Mouse (Mus musculus): ENCODE measurements around the gene Bcl2. TPM values are rescaled to one million over a fixed set of nuclear protein-coding genes. Genes with fewer than 3 reads are reported as not detected.

The Bcl2 gene
- polyA plus RNA-seq, 1 experiment from 2014 or later: 10.4 TPM

GRCm38 (mm10) chr1:106716141-106716540 lies 2.1 kb upstream of the Bcl2 start:
- no peaks in the 10 kb centered on the region for H3K27me3 ChIP-seq (ENCODE audit: control insufficient read depth, insufficient read depth, low read length)
- H3K4me1 ChIP-seq (ENCODE audit: control insufficient read depth, insufficient read depth, low read length): peaks cover 12% of the 10 kb centered on the region
- H3K9me3 ChIP-seq (replicated peaks; ENCODE audit: control insufficient read depth, low read length): no peaks in the 10 kb centered on the region
- no peaks in the 10 kb centered on the region for H3K36me3 ChIP-seq (ENCODE audit: control insufficient read depth, insufficient read depth)
- H3K9ac ChIP-seq (ENCODE audit: low read length): no peak overlapping the region
- no peak overlapping the region for H3K4me2 ChIP-seq (ENCODE audit: low read depth, low read length)
- H3K27ac ChIP-seq (ENCODE audit: low read length): no peak overlapping the region
- WGBS: 90% methylated on average over 3 of the region's 3 CpGs
- ATAC-seq (replicated peaks; ENCODE audit: extremely low read depth, insufficient read depth, low FRiP score): no peak
- no peak overlapping the region for H3K4me3 ChIP-seq (ENCODE audit: low read length)

GRCm38 (mm10) chr1:106715111-106716083 lies 1.3 kb upstream of the Bcl2 start:
- Histone ChIP-seq H3K4me3 (ENCODE audit: low read length) (no peak overlapping the region), H3K4me1 (ENCODE audit: control insufficient read depth, insufficient read depth, low read length) (peaks cover 12% of the 10 kb centered on the region), H3K36me3 (ENCODE audit: control insufficient read depth, insufficient read depth) (no peaks in the 10 kb centered on the region), H3K27me3 (ENCODE audit: control insufficient read depth, insufficient read depth, low read length) (no peaks in the 10 kb centered on the region), H3K27ac (ENCODE audit: low read length) (no peak overlapping the region), H3K9me3 (replicated peaks; ENCODE audit: control insufficient read depth, low read length) (no peaks in the 10 kb centered on the region), H3K9ac (ENCODE audit: low read length) (no peak overlapping the region; the same call in 1 of the 2 replicates), H3K4me2 (ENCODE audit: low read depth, low read length) (peak overlapping the region; percentile 97; the same call in 1 of the 2 replicates)
- no peak for ATAC-seq (replicated peaks; ENCODE audit: extremely low read depth, insufficient read depth, low FRiP score)
- 88% methylated on average over 13 of the region's 13 CpGs for WGBS

- peak; percentile 14; the same call in 1 of the 2 replicates for ATAC-seq (replicated peaks; ENCODE audit: extremely low read depth, insufficient read depth, low FRiP score)
- peak overlapping the region; percentile 93 for H3K27ac ChIP-seq (ENCODE audit: low read length)
- H3K27me3 ChIP-seq (ENCODE audit: control insufficient read depth, insufficient read depth, low read length): no peaks in the 10 kb centered on the region
- H3K4me1 ChIP-seq (ENCODE audit: control insufficient read depth, insufficient read depth, low read length): peaks cover 17% of the 10 kb centered on the region
- WGBS: 3% methylated on average over 21 of the region's 21 CpGs
- no peaks in the 10 kb centered on the region for H3K36me3 ChIP-seq (ENCODE audit: control insufficient read depth, insufficient read depth)
- H3K9ac ChIP-seq (ENCODE audit: low read length): peak overlapping the region; percentile 86
- peak overlapping the region; percentile 90 for H3K4me3 ChIP-seq (ENCODE audit: low read length)
- H3K9me3 ChIP-seq (replicated peaks; ENCODE audit: control insufficient read depth, low read length): no peaks in the 10 kb centered on the region
- peak overlapping the region; percentile 97 for H3K4me2 ChIP-seq (ENCODE audit: low read depth, low read length)
These were observed 482 bp upstream of the Bcl2 start for GRCm38 (mm10) chr1:106714530-106714981.

GRCm38 (mm10) chr1:106712330-106712729 lies 1.7 kb downstream of the Bcl2 start:
- Histone ChIP-seq H3K4me2 (ENCODE audit: low read depth, low read length) (peak overlapping the region; percentile 97), H3K27ac (ENCODE audit: low read length) (no peak overlapping the region), H3K27me3 (ENCODE audit: control insufficient read depth, insufficient read depth, low read length) (no peaks in the 10 kb centered on the region), H3K4me3 (ENCODE audit: low read length) (peak overlapping the region; percentile 90), H3K36me3 (ENCODE audit: control insufficient read depth, insufficient read depth) (no peaks in the 10 kb centered on the region), H3K9ac (ENCODE audit: low read length) (peak overlapping the region; percentile 86), H3K9me3 (replicated peaks; ENCODE audit: control insufficient read depth, low read length) (no peaks in the 10 kb centered on the region), H3K4me1 (ENCODE audit: control insufficient read depth, insufficient read depth, low read length) (peaks cover 24% of the 10 kb centered on the region)
- ATAC-seq (replicated peaks; ENCODE audit: extremely low read depth, insufficient read depth, low FRiP score): no peak
- WGBS: 6% methylated on average over 22 of the region's 22 CpGs

- Histone ChIP-seq H3K27ac (ENCODE audit: low read length) (no peak overlapping the region), H3K36me3 (ENCODE audit: control insufficient read depth, insufficient read depth) (no peaks in the 10 kb centered on the region), H3K27me3 (ENCODE audit: control insufficient read depth, insufficient read depth, low read length) (no peaks in the 10 kb centered on the region), H3K4me1 (ENCODE audit: control insufficient read depth, insufficient read depth, low read length) (peaks cover 25% of the 10 kb centered on the region), H3K9ac (ENCODE audit: low read length) (peak overlapping the region; percentile 86), H3K4me3 (ENCODE audit: low read length) (peak overlapping the region; percentile 90), H3K9me3 (replicated peaks; ENCODE audit: control insufficient read depth, low read length) (no peaks in the 10 kb centered on the region), H3K4me2 (ENCODE audit: low read depth, low read length) (peak overlapping the region; percentile 97)
- ATAC-seq (replicated peaks; ENCODE audit: extremely low read depth, insufficient read depth, low FRiP score): no peak
- WGBS: 54% methylated on average over 12 of the region's 12 CpGs
These were observed 2.5 kb downstream of the Bcl2 start for GRCm38 (mm10) chr1:106711356-106712125.

GRCm38 (mm10) chr1:106710202-106710601 lies 3.9 kb downstream of the Bcl2 start:
- WGBS: 64% methylated on average over 7 of the region's 7 CpGs
- Histone ChIP-seq H3K27me3 (ENCODE audit: control insufficient read depth, insufficient read depth, low read length) (no peaks in the 10 kb centered on the region), H3K4me3 (ENCODE audit: low read length) (no peak overlapping the region), H3K9ac (ENCODE audit: low read length) (no peak overlapping the region), H3K4me1 (ENCODE audit: control insufficient read depth, insufficient read depth, low read length) (peaks cover 28% of the 10 kb centered on the region), H3K36me3 (ENCODE audit: control insufficient read depth, insufficient read depth) (no peaks in the 10 kb centered on the region), H3K27ac (ENCODE audit: low read length) (no peak overlapping the region), H3K4me2 (ENCODE audit: low read depth, low read length) (peak overlapping the region; percentile 14; the same call in 1 of the 2 replicates), H3K9me3 (replicated peaks; ENCODE audit: control insufficient read depth, low read length) (no peaks in the 10 kb centered on the region)
- no peak for ATAC-seq (replicated peaks; ENCODE audit: extremely low read depth, insufficient read depth, low FRiP score)

GRCm38 (mm10) chr1:106707036-106707880 lies 6.8 kb downstream of the Bcl2 start:
- Histone ChIP-seq H3K27ac (ENCODE audit: low read length) (no peak overlapping the region), H3K4me2 (ENCODE audit: low read depth, low read length) (no peak overlapping the region), H3K4me3 (ENCODE audit: low read length) (no peak overlapping the region), H3K9ac (ENCODE audit: low read length) (no peak overlapping the region), H3K36me3 (ENCODE audit: control insufficient read depth, insufficient read depth) (no peaks in the 10 kb centered on the region), H3K4me1 (ENCODE audit: control insufficient read depth, insufficient read depth, low read length) (peaks cover 35% of the 10 kb centered on the region), H3K9me3 (replicated peaks; ENCODE audit: control insufficient read depth, low read length) (no peaks in the 10 kb centered on the region), H3K27me3 (ENCODE audit: control insufficient read depth, insufficient read depth, low read length) (no peaks in the 10 kb centered on the region)
- 77% methylated on average over 6 of the region's 6 CpGs for WGBS
- ATAC-seq (replicated peaks; ENCODE audit: extremely low read depth, insufficient read depth, low FRiP score): no peak

- no peak overlapping the region for H3K4me2 ChIP-seq (ENCODE audit: low read depth, low read length)
- 40% methylated on average over 3 of the region's 3 CpGs for WGBS
- H3K27ac ChIP-seq (ENCODE audit: low read length): peak overlapping the region; percentile 29; the same call in 1 of the 2 replicates
- no peaks in the 10 kb centered on the region for H3K36me3 ChIP-seq (ENCODE audit: control insufficient read depth, insufficient read depth)
- ATAC-seq (replicated peaks; ENCODE audit: extremely low read depth, insufficient read depth, low FRiP score): no peak
- H3K4me3 ChIP-seq (ENCODE audit: low read length): no peak overlapping the region
- peaks cover 19% of the 10 kb centered on the region for H3K4me1 ChIP-seq (ENCODE audit: control insufficient read depth, insufficient read depth, low read length)
- no peak overlapping the region for H3K9ac ChIP-seq (ENCODE audit: low read length)
- no peaks in the 10 kb centered on the region for H3K27me3 ChIP-seq (ENCODE audit: control insufficient read depth, insufficient read depth, low read length)
- no peaks in the 10 kb centered on the region for H3K9me3 ChIP-seq (replicated peaks; ENCODE audit: control insufficient read depth, low read length)
These were observed 10.9 kb downstream of the Bcl2 start for GRCm38 (mm10) chr1:106703183-106703582.
